Mouse (Mus musculus): ENCODE measurements around the gene Plcg2.

GRCm38 (mm10) chr8:117675171-117675570 lies 177.1 kb downstream of the Plcg2 start:
- TF ChIP-seq CTCF (IDR thresholded peaks at IDR 0.05; ENCODE audit: low read depth) (no peak), EP300 (IDR thresholded peaks at IDR 0.05; ENCODE audit: low read depth) (no peak)

Data from liver, postnatal 0 days (tissue).